Mouse (Mus musculus) ES-Bruce4 (cell line): ENCODE measurements at regions not wholly inside any gene's neighbourhood (a gene's known extent, or its start where the extent isn't known, plus 50 kb on each side); places are given as distances from the start of the nearest gene placed in this dataset.

Experiments used
- CTCF ChIP-seq: IDR thresholded peaks from one replicate; pipeline ENCODE4 v1.8.1; 2011; ENCODE audit warnings: low read depth, low read length
- EP300 ChIP-seq: IDR thresholded peaks from 2 replicates; pipeline ENCODE4 v1.6.1; 2011; ENCODE audit warnings: low read depth, low read length; ENCODE audit not compliant: insufficient read depth
- POLR2A ChIP-seq: IDR thresholded peaks from one replicate; pipeline ENCODE4 v1.8.1; 2011; ENCODE audit warnings: low read length; ENCODE audit not compliant: insufficient read depth

- no peak for TF ChIP-seq EP300
- no peak for TF ChIP-seq CTCF
- no peak for TF ChIP-seq POLR2A
Measured at GRCm38 (mm10) chr11:79844436-79844835, 117.8 kb downstream of the Utp6 start.
